Mouse (Mus musculus) adrenal gland (tissue): Measurements from ENCODE around the gene Fscn1.

Experiments
- intact Hi-C: fragments of 180-260 bp; cut with DNase I; formaldehyde crosslinking; loops from one replicate; pipeline ENCODE4 v1.15.1; 2025

Fscn1 gene

DNA sequence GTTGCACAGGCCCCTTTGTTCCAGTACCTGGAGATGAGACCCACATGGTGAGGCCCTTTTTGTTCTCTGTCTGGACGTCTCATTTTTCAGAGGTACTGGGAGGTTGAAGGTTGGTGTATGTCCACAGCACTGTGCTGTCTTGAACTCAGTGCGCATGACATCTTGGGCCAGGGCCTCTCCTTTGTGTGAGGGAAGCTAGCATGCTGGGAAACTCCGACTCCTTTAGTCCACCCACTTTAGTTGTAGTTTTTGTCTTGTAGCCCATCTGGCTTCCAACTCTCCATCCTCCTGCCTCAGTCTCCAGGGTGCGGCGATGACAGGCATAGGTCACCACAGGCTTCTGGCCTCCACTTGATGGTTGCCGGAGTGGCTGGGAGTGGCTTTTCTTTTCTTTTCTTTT is 4.5 kb downstream of the Fscn1 start:
- intact Hi-C loops, result no loop called here

DNA sequence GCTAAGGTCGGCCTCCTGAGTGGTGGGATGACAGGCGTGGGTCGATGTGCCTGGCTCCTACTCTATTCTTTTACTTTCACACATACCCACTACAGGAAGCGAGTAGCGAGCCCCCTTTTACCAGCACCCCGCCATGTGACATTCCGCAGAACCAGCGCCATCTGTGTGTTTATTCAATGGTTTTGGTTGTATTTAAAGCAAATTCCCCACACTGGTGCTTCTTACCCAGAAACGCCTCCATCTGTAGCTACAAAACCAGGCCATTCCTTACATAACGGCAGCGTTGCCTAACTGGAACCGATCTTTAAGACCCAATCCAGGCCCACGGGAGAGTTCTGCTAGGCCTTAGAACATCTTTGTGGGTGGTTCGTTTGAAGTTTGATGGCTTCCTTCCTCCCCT is 8.3 kb downstream of the Fscn1 start:
- intact Hi-C loops, result no loop called here

DNA sequence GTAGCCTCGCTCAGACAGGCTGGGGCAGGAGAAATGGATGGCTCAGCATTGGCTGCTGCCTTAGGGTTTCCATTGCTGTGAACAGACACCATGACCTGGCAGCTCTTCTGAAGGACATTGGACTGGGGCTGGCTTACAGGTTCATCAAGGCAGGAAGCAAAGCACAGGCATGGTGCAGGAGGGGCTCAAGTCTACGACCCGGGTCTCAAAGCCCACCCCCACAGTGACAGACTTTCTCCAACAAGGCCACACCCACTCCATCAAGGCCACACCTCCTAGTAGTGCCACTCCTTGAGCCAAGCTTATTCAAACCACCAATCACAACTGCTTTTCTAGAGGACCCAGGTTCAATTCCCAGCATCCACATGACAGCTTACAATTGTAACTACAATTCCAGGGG is 13.8 kb downstream of the Fscn1 start:
- intact Hi-C loops, result no loop called here

DNA sequence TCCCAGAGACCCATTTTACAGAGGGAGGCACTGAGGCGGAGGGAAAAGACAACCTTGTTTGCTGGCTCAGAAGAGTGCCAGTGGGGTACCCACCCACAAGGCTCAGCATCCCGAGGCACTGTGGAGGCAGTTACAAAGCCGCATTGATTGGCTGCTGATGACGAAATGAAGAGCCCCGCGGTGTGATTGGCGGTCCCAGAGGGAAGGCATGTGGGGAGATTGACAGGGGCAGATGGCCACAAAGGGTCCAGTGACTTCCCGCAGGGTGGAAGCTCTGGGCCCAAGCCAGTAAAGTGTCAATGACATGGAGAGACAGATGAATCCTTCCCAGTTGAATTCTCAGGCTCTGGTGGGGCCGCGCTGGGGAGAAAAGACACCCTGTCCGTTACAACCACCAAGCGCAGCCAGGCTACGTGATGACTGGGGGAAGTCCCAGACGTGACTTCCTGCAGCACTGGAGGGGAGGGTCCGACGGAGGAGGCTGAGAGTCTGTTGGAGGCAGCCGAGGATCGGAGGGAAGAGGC is 14.5 kb downstream of the Fscn1 start:
- intact Hi-C loops, result no loop called here

DNA sequence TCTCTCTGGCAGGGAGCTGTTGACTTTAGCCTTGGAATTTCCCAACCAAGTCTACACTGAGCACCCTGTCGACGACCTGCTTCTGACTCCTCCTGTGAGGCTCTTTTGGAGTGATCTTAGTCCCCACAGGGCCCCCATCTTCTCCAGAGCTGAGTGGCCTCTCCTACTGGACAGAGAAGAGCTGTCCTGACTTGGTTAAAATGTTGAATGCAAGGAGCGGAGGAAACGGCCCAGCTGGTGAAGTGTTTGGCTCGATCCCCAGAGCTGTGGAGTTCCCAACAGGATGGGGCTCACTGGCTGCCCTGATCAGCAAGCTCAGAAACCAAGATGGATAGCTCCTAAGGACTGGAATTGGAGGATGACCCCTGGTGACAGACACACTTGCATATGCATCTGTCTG is 16.4 kb downstream of the Fscn1 start:
- intact Hi-C loops, result no loop called here

DNA sequence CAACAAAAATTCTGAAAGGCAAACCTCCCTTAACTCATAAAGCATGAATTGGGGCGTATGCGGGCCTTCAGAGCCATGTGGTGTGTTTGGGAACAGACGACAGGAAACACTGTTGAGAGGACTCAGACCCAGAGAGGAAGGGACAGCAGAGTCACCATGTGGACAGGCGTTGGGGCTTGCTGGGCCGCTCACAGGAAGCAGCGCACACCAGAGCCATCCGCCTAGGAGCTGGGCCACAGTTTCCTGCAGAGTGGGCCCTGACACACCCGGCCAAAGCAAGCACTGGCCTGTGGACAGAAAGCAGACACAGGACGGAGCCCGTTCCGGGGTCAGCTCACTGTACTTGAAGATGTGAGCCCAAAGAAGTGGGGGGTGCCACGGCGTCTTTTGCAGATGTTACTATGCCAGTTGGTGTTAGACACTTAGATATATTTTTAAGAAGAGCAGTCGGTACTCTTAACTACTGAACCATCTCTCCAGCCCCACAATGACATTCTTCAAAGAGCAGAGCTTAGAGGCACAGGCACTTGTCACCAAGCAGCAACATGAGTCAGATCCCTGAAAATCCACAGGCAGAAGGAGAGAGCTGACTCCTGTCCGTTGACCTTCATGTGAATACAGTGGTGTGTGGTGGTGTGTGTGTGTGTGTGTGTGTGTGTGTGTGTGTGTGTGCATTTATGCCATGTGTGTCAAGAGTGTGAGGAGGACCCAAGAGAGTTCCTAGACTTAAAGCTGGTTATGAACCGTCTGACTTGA is 22.1 kb downstream of the Fscn1 start:
- intact Hi-C loops, result no loop called here

DNA sequence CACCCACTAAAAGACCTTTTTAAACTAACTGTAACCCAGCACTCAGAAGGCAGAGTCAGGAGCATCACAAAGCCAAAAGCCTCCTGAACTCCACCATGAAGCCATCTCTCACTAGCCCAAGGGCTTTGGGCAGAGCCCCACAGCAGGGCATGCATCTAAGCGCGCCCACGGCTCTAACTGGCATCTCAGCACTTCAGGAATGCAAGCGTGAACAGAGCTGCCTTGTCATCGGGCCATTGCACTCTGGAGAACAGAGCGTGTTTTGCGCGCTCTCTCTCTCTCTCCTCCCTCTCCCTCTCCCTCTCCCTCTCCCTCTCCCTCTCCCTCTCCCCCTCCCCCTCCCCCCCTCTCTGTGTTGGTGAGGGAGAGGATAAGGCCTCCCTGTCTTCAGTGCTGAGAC is 23.0 kb downstream of the Fscn1 start:
- intact Hi-C loops, result no loop called here

DNA sequence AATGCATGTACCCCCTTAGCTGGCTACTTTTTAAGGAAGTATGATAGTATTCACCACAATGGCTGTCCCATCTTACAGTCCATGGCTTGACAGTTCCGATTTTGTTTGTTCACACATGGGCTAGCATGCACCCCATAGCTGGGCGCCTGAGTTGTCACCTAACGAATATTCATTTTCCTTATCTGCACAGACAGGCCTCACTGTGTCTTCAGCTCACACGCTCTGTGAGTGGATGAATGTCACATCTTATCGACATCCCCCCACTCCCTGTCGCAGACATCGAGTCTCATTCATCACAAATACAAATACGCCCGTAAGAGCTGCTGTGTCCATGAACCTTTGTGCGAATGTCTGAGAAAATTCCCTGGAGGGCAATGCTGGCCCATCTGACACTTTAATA is 24.1 kb downstream of the Fscn1 start:
- intact Hi-C loops, result no loop called here

DNA sequence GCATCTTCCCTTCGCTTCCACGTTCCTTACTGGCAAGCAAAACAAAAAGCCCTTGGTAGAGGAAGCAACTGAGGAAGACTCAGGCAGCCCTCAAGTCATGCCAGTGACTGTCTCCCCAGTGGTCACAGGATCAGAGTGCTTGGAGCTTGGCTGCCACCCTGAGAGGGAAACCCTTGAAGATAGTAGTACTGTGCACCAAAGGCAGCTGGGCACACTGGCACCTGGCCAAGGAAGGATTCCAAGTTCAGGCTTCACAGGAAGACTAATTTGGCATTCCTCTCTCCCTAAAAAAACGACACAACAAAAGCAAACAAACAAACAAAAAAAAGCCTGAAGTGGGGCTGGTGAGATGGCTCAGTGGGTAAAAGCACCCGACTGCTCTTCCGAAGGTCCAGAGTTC is 28.4 kb downstream of the Fscn1 start:
- intact Hi-C loops, result no loop called here

DNA sequence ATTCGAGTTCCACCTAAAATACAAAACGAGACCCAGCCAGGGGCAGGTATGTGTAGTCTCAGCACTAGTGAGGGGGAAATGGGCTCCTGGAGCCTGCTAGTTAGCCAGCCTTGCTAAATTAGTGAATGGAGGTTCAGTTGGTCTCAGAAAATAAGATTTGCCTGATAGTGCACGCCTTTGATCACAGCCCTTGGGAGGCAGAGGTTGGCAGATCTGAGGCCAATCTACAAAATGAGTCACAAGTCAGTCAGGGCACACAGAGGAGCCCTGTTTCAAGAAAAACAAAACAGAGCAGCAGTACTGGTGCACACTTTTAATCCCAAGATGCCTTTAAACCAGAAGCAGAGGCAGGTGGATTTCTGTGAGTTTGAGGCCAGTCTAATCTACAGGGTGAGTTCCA is 29.0 kb downstream of the Fscn1 start:
- intact Hi-C loops, result no loop called here

DNA sequence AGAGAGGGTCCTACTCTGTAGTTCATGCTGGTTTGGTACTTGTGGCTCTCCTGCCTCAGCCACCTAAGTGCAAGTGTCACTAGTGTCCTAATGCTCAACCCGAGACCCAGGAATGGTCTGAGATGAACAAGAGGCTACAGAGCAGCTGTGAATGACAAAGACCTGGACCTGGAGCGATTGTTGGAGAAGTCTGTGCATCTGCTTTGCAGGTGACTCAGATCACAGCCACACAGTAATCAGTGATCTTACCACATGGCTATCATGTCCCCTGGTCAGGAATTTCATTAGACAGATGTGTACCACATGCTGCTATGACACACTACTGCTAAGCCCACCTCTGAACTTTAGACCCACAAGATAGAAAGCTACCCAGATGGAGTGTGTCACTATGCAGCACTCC is 34.6 kb downstream of the Fscn1 start:
- intact Hi-C loops, result no loop called here

DNA sequence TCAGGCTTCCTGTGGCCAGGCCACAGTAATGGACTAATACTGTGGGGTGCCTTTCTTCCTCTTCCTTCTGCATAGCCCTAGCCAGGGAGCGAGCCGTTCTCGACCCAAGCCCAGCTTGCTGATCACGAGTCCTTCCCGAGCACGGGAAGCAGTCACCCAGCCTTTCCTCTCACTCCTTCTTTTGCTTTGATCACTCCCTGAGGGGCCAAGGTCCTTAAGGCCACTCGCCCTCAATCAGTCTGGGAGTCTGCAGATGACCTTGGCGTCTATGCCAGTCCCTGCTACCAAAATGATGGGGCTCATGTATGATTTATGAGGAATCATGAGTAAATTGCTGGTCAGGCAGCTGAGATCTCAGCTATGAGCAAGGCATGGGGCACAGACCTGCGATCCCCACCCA is 37.4 kb downstream of the Fscn1 start:
- intact Hi-C loops, result no loop called here

DNA sequence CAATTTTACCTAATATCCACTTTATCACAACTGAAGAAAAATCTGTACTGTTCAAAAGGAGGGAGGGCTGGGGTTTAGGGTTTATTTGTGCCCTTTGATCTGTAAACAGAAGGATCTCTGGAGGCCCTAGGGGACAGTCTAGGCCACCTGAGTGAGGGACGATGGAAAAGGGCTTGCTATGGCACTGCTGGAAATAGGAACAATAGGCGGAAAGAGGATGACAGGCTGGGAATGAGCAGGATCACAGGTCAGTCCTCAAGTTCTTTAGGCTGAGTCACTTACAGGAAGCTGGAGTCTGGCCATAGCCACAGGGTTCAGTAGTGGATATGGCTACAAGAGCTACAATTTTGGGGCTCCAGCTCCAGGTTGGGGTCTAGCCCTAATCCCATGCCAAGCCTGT is 38.0 kb downstream of the Fscn1 start:
- intact Hi-C loops, result no loop called here

DNA sequence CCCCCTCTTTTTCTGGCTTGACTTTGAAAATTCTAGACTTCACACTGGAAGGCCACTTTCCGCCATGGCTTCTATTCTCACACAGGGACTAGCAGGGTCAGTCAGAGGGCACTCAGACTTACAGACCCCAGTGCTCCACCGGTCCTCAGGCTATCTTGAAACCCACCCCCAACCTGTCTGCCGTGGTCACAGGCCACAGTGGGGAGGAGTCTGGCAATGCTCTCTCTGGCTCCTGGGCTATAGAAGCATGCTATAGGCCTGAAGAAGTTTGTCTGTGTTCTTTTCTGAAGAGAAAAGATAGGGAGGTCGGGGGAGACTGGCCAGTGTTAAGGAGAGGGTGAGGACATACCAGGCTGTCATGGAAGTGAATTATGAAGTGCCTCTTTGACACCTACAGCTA is 39.9 kb downstream of the Fscn1 start:
- intact Hi-C loops, result loop anchor here (5.0 kb wide), 1 partner anchor 53 kb away; no protein-coding TSS in a partner anchor

DNA sequence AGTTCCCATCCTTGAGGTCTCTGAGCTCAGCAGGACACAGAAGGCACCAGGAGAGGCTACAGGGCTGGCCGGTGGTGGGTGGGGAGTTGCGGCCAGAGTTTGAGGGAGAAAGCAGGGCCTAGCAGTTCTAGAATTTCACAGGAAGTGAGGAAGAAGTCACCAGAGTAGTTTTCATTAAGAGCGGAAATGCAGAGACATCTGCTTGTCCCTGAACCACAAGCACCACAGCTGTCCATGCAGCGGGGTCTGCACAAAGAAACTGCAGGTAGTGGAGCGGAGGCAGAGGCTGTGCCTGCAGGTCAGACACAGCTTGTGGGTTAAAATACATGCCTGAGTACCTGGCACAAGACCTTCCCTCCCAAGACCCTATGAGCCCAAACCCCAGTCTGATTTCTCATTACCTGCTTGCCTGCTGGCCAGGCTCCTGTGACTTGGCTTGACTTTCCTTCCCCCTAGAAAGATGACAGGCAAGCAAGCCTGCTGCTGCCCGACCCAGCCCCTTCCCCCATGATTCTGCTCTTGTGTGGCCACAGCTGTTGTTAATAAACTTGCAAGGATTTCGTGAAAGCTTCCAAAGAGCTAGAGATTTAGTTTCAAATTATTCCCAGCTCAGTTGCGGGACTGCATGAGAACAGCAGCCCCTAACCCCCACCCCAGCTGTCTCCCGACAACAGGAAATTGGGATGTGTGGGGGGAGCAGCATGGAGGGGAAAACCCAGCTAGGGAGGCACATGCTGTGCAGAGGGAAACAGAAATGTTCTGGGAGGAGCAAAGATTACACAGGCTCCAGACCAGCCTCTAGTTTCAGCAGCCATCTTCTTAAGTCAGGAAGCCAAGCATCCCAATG is 40.7 kb downstream of the Fscn1 start:
- intact Hi-C loops, result loop anchor here (5.0 kb wide), 1 partner anchor 54 kb away; no protein-coding TSS in a partner anchor

DNA sequence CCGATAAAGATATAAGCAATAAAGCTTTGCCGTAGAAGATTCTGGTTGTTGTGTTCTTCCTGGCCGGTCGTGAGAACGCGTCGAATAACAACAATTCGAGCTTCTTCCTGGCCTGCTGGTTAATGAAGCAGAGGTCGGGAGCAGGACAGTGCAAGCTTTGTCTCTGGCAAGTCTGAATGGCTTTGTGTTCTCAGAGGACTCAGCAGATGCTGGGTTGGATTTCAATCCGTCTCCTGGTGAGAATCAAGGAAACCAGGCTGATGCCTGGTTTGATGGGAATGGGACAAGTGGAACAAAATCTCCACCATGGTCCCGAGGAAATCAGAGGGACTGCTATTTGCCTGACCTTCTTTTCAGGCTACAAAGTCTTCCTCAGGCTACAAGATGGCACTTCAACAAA is 49.2 kb downstream of the Fscn1 start:
- intact Hi-C loops, result no loop called here

DNA sequence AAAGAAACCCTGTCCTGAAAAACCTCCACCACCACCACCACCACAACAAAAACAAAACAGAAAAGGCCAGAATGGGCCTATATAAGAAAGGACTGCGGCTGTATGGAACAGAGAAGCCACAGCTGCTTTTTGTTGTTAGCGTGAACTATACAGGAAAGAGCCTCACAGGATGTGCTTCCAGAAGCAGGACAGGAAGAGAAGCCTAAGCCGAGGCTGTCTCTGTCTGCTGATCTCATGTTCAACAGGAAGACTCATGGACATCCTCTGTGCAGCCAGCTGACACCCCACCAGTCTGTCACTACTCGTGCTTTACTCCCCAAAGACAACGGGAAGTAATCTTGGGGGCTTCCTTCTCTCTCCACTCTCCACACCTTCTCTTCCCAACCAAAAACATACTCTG is 57.3 kb downstream of the Fscn1 start:
- intact Hi-C loops, result no loop called here
